Mouse (Mus musculus) lung, postnatal 0 days (tissue): ENCODE results near the gene 4930535I16Rik.

Experiments
- CTCF ChIP-seq: IDR thresholded peaks from 2 replicates; pipeline ENCODE4 v1.5.1; 2016; ENCODE audit warnings: antibody characterized with exemption, mild to moderate bottlenecking
- EP300 ChIP-seq: IDR thresholded peaks from 2 replicates; pipeline ENCODE4 v1.6.1; 2016; ENCODE audit warnings: antibody characterized with exemption, mild to moderate bottlenecking, control low read depth

DNA sequence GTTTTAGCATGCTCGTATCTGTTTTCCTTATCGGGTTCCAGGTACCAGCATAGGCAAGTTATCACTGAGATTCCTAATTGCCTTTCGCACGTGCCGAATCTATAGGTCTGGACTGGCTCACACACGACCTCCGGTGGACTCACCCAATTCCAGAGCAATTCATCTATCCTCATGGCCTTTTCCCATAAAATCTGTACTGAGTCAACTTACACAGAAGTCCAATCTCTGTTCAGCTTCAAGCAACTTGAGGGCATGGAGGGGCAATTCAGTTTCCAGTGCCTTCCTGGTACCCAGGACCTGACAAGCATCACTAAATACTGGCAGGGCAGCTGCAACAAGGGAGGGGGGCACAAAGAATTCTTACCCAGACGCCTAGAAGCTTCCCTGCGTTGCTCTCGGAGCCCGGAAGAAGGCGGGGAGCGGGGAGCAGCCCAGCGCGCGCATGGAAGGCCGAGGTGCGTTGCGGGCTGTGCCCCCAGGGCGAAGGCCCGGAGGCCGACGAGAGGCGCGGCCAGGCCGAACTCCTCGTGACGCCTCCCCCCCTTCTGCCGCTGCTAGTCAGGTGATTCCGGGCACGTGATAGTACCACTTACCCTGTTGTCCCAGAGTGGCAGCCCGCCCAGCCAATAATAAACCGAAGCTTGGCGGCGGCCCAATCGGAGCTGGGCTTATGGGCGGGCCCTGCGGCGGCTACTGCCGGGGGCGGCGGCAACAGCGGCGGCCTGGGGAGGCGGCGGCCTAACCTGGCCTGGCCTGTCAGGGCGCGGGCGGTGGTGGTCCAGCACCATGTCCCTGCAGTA is 874 bp downstream of the 4930535I16Rik start, which contains the start of gene Rragc:
- TF ChIP-seq EP300 (no peak), CTCF (no peak)
